Mouse (Mus musculus): ENCODE results near the gene Lipt2.

The Lipt2 gene

GRCm38 (mm10) chr7:100170756-100171155 lies 11.7 kb downstream of the Lipt2 start:
- in situ Hi-C loops (cut with MboI, MseI): loop anchor here in 1 of 2 experiments (10.0 kb wide), 1 partner anchor 1806 kb away; the partner anchor contains the start of gene Tsku

- in situ Hi-C loops (cut with MboI, MseI): loop anchor here in 1 of 2 experiments (10.0 kb wide), 1 partner anchor 1811 kb away; the partner anchor contains the start of gene Tsku
Observed at GRCm38 (mm10) chr7:100176269-100176668, 17.2 kb downstream of the Lipt2 start, which contains the start of gene Kcne3. Kcne3 (plus strand) TSS chr7:100176502.

GRCm38 (mm10) chr7:100178016-100178890 lies 19.2 kb downstream of the Lipt2 start:
- in situ Hi-C loops (cut with MboI, MseI): loop anchor here in 1 of 2 experiments (10.0 kb wide), 1 partner anchor 1813 kb away; the partner anchor contains the start of gene Tsku

- in situ Hi-C loops (cut with MboI, MseI): loop anchor here in 1 of 2 experiments (10.0 kb wide), 1 partner anchor 1814 kb away; the partner anchor contains the start of gene Tsku
Observed at GRCm38 (mm10) chr7:100178891-100179233, 19.8 kb downstream of the Lipt2 start.

GRCm38 (mm10) chr7:100179394-100179793 lies 20.3 kb downstream of the Lipt2 start:
- in situ Hi-C loops (cut with MboI, MseI): loop anchor here in 1 of 2 experiments (10.0 kb wide), 1 partner anchor 1815 kb away; the partner anchor contains the start of gene Tsku

GRCm38 (mm10) chr7:100179836-100180407 lies 20.8 kb downstream of the Lipt2 start:
- in situ Hi-C loops (cut with MboI, MseI): loop anchor here in 1 of 2 experiments (10.0 kb wide), 1 partner anchor 1815 kb away; the partner anchor contains the start of gene Tsku

- in situ Hi-C loops (cut with MboI, MseI): no loop called here
Observed at GRCm38 (mm10) chr7:100181176-100181575, 22.1 kb downstream of the Lipt2 start.

- in situ Hi-C loops (cut with MboI, MseI): no loop called here
Observed at GRCm38 (mm10) chr7:100181614-100182013, 22.5 kb downstream of the Lipt2 start.

- in situ Hi-C loops (cut with MboI, MseI): no loop called here
Observed at GRCm38 (mm10) chr7:100182388-100182787, 23.3 kb downstream of the Lipt2 start.

- in situ Hi-C loops (cut with MboI, MseI): loop anchor here in 1 of 2 experiments (5.0 kb wide), 1 partner anchor 60 kb away; no protein-coding TSS in a partner anchor
Observed at GRCm38 (mm10) chr7:100187601-100188000, 28.5 kb downstream of the Lipt2 start.

- in situ Hi-C loops (cut with MboI, MseI): no loop called here
Observed at GRCm38 (mm10) chr7:100190167-100190566, 31.1 kb downstream of the Lipt2 start.

- in situ Hi-C loops (cut with MboI, MseI): no loop called here
Observed at GRCm38 (mm10) chr7:100190778-100191177, 31.7 kb downstream of the Lipt2 start.

GRCm38 (mm10) chr7:100201191-100201590 lies 42.1 kb downstream of the Lipt2 start:
- in situ Hi-C loops (cut with MboI, MseI): loop anchor here in 1 of 2 experiments (10.0 kb wide), 1 partner anchor 974 kb away; no protein-coding TSS in a partner anchor

- in situ Hi-C loops (cut with MboI, MseI): loop anchor here in 1 of 2 experiments (10.0 kb wide), 1 partner anchor 971 kb away; no protein-coding TSS in a partner anchor
Observed at GRCm38 (mm10) chr7:100203616-100204015, 44.5 kb downstream of the Lipt2 start.

- in situ Hi-C loops (cut with MboI, MseI): loop anchor here in 1 of 2 experiments (10.0 kb wide), 1 partner anchor 970 kb away; no protein-coding TSS in a partner anchor
Observed at GRCm38 (mm10) chr7:100204871-100205270, 45.8 kb downstream of the Lipt2 start.

- in situ Hi-C loops (cut with MboI, MseI): loop anchor here in 1 of 2 experiments (10.0 kb wide), 1 partner anchor 969 kb away; no protein-coding TSS in a partner anchor
Observed at GRCm38 (mm10) chr7:100206144-100206543, 47.1 kb downstream of the Lipt2 start.

- in situ Hi-C loops (cut with MboI, MseI): loop anchor here in 1 of 2 experiments (10.0 kb wide), 1 partner anchor 967 kb away; no protein-coding TSS in a partner anchor
Observed at GRCm38 (mm10) chr7:100207886-100208285, 48.8 kb downstream of the Lipt2 start.

Data from T-helper 17 cell (primary cell).